Mouse (Mus musculus): ENCODE results near the gene Pkhd1.
A peak's percentile ranks its signal among the peaks of the same experiment; 100 is the strongest.

Gene Pkhd1

GRCm38 (mm10) chr1:20617849-20618530 lies at the start of gene Pkhd1:
Gene Pkhd1 (minus strand): TSS chr1:20618064.
- peak; percentile 44 for DNase-seq (ENCODE audit: low spot score)

- DNase-seq (ENCODE audit: low spot score): no peak
Observed at GRCm38 (mm10) chr1:20667567-20667966, 49.7 kb upstream of the Pkhd1 start.

- no peak for DNase-seq (ENCODE audit: low spot score)
Observed at GRCm38 (mm10) chr1:20666233-20666632, 48.4 kb upstream of the Pkhd1 start.

- no peak for DNase-seq (ENCODE audit: low spot score)
Observed at GRCm38 (mm10) chr1:20655085-20655484, 37.2 kb upstream of the Pkhd1 start.

- no peak for DNase-seq (ENCODE audit: low spot score)
Observed at GRCm38 (mm10) chr1:20653513-20654506, 35.9 kb upstream of the Pkhd1 start.

GRCm38 (mm10) chr1:20634856-20635255 lies 17.0 kb upstream of the Pkhd1 start:
- no peak for DNase-seq (ENCODE audit: low spot score)

GRCm38 (mm10) chr1:20633276-20633869 lies 15.5 kb upstream of the Pkhd1 start:
- no peak for DNase-seq (ENCODE audit: low spot score)

GRCm38 (mm10) chr1:20624564-20624963 lies 6.7 kb upstream of the Pkhd1 start:
- no peak for DNase-seq (ENCODE audit: low spot score)

- no peak for DNase-seq (ENCODE audit: low spot score)
Observed at GRCm38 (mm10) chr1:20623375-20623774, 5.5 kb upstream of the Pkhd1 start.

GRCm38 (mm10) chr1:20620611-20621010 lies 2.7 kb upstream of the Pkhd1 start:
- no peak for DNase-seq (ENCODE audit: low spot score)

GRCm38 (mm10) chr1:20619363-20619762 lies 1.5 kb upstream of the Pkhd1 start:
- DNase-seq (ENCODE audit: low spot score): no peak

GRCm38 (mm10) chr1:20612643-20613042 lies 5.2 kb downstream of the Pkhd1 start:
- DNase-seq (ENCODE audit: low spot score): peak; percentile 16

GRCm38 (mm10) chr1:20605489-20605888 lies 12.4 kb downstream of the Pkhd1 start:
- DNase-seq (ENCODE audit: low spot score): no peak

GRCm38 (mm10) chr1:20590488-20590887 lies 27.4 kb downstream of the Pkhd1 start:
- DNase-seq (ENCODE audit: low spot score): no peak

- peak; percentile 3 for DNase-seq (ENCODE audit: low spot score)
Observed at GRCm38 (mm10) chr1:20571469-20571868, 46.4 kb downstream of the Pkhd1 start.

- no peak for DNase-seq (ENCODE audit: low spot score)
Observed at GRCm38 (mm10) chr1:20569430-20569829, 48.4 kb downstream of the Pkhd1 start.

- DNase-seq (ENCODE audit: low spot score): no peak
Observed at GRCm38 (mm10) chr1:20558443-20558842, 59.4 kb downstream of the Pkhd1 start.

- DNase-seq (ENCODE audit: low spot score): peak; percentile 7
Observed at GRCm38 (mm10) chr1:20554398-20554797, 63.5 kb downstream of the Pkhd1 start.

- no peak for DNase-seq (ENCODE audit: low spot score)
Observed at GRCm38 (mm10) chr1:20551334-20551733, 66.5 kb downstream of the Pkhd1 start.

GRCm38 (mm10) chr1:20544526-20544925 lies 73.3 kb downstream of the Pkhd1 start:
- no peak for DNase-seq (ENCODE audit: low spot score)

- DNase-seq (ENCODE audit: low spot score): peak; percentile 12
Observed at GRCm38 (mm10) chr1:20513364-20514084, 104.3 kb downstream of the Pkhd1 start.

- no peak for DNase-seq (ENCODE audit: low spot score)
Observed at GRCm38 (mm10) chr1:20498965-20499364, 118.9 kb downstream of the Pkhd1 start.

Data from lung, postnatal 25 days (tissue).